Mouse (Mus musculus): ENCODE data around the gene Plscr3. TPM values are rescaled to one million over a fixed set of nuclear protein-coding genes. Genes with fewer than 3 reads are reported as not detected.

Plscr3 gene
- total and polyA plus RNA-seq, 3 experiments, result 4.6 to 26.0 TPM; not detected in 1

DNA sequence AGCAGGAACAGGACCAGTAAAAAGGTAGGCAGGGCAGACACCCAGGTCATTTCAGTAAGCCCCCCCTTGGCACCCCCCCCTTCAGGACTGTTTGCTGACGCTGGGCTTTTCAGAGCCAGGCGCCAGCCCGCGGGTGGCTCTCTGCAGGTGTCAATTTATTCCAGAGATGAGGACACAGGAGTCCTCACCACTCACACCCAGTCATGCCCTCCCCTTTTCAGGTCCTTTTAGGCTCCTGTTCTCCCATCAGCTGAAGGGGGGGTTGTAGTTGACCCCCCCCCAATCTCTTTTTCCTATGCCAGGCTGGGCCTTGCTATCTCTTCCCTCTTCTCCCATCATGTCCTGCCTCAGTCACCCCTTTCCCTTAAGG, 10.2 kb upstream of the Plscr3 start:
- TF ChIP-seq ETS1 (IDR thresholded peaks at IDR 0.05; ENCODE audit: low read depth, low read length), result no peak
- peak; percentile 18; the same call in 1 of the 2 replicates for TF ChIP-seq SIN3A (IDR thresholded peaks at IDR 0.05; ENCODE audit: low read length)
- TF ChIP-seq GATA1 (IDR thresholded peaks at IDR 0.05; ENCODE audit: low read depth, low read length), result no peak
- no peak for TF ChIP-seq GABPA (IDR thresholded peaks at IDR 0.05; ENCODE audit: low read depth, low read length)
- no peak for TF ChIP-seq ZKSCAN1 (IDR thresholded peaks at IDR 0.05; ENCODE audit: low read depth, low read length)
- no peak for TF ChIP-seq RAD21 (IDR thresholded peaks at IDR 0.05; ENCODE audit: low read depth, low read length)
- TF ChIP-seq BHLHE40 (IDR thresholded peaks at IDR 0.05; ENCODE audit: borderline replicate concordance, low read depth, low read length), result no peak
- H3K9ac ChIP-seq (ENCODE audit: control insufficient read depth, low read depth, low read length, poor library complexity, severe bottlenecking), result no peak overlapping the region
- no peak overlapping the region for H3K27ac ChIP-seq (ENCODE audit: control insufficient read depth, low read depth, low read length)
- H3K9me3 ChIP-seq (replicated peaks; ENCODE audit: insufficient read depth, low read length), result no peaks in the 10 kb centered on the region
- no peaks in the 10 kb centered on the region; a peak in 1 of 4 replicates for H3K27me3 ChIP-seq (ENCODE audit: control insufficient read depth in 1 of 2, insufficient read depth in 2 of 2, low read length in 2 of 2)
- H3K4me3 ChIP-seq (ENCODE audit: control insufficient read depth in 1 of 2, insufficient read depth in 1 of 2, low read depth in 2 of 2, low read length in 2 of 2), result no peak overlapping the region
- peaks cover 1% of the 10 kb centered on the region; the same call in 1 of the 2 replicates for H3K79me2 ChIP-seq (ENCODE audit: control insufficient read depth, insufficient read depth, low read length, poor library complexity)
- no peak for DNase-seq (ENCODE audit: low read depth, low spot score)
- peaks cover 10 to 28% of the 10 kb centered on the region in 2 experiments for H3K4me1 ChIP-seq (ENCODE audit: control insufficient read depth in 1 of 2, insufficient read depth in 2 of 2, low read length in 2 of 2)
- peaks cover 0 to 14% of the 10 kb centered on the region in 2 experiments; a peak in 2 of 4 replicates for H3K36me3 ChIP-seq (ENCODE audit: control insufficient read depth in 1 of 2, insufficient read depth in 2 of 2, low read length in 2 of 2)

DNA sequence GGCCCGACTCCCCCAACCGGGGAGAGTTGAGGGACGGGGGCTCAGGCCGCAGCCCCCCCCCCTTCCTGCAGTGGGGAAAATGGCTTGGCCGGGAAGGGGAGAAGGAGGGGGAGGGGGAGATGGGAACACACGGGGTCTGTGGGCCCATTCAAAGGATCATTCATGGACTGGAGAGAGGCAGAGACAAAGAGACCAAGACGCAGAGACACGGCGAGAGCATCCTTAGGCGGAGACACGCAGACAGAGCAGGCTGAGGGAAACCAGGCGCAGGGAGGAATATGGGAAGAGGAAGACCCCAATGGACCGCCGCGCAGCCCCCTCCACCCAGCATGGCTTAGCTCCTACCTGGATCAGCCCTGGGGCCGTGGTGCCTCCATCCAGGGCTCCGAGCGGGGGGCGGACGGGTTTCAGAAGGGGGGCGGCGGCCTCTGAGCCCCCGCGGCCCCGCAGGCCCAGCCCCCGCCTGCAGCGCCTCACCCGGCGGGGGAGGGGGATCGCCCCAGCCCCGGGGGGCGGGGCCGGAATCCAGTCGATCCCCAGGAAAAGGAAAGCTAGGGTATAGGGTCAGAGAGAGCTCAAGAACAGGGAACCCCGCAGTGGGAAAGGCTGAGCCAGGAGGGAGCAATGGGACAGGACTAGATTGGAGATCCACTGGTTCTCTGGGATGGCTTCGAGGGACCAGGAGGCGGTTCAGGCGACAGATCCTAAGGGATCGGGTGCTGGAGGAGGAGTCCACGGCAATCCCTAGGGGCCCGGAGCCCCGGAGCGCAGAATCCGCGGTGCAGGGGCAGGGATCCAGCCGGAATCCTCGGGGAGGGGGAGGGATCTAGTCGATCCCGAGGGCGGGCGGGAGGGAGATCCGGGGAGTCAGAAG, 9.2 kb upstream of the Plscr3 start:
- Histone ChIP-seq H3K27ac (ENCODE audit: control insufficient read depth, low read depth, low read length) (no peak overlapping the region), H3K27me3 (ENCODE audit: control insufficient read depth in 1 of 2, insufficient read depth in 2 of 2, low read length in 2 of 2) (no peaks in the 10 kb centered on the region; a peak in 1 of 4 replicates), H3K9ac (ENCODE audit: control insufficient read depth, low read depth, low read length, poor library complexity, severe bottlenecking) (peak overlapping the region; percentile 67), H3K4me1 (ENCODE audit: control insufficient read depth in 1 of 2, insufficient read depth in 2 of 2, low read length in 2 of 2) (peaks cover 10 to 28% of the 10 kb centered on the region in 2 experiments), H3K9me3 (replicated peaks; ENCODE audit: insufficient read depth, low read length) (no peaks in the 10 kb centered on the region), H3K79me2 (ENCODE audit: control insufficient read depth, insufficient read depth, low read length, poor library complexity) (peaks cover 1% of the 10 kb centered on the region; the same call in 1 of the 2 replicates), H3K36me3 (ENCODE audit: control insufficient read depth in 1 of 2, insufficient read depth in 2 of 2, low read length in 2 of 2) (peaks cover 0 to 14% of the 10 kb centered on the region in 2 experiments; a peak in 2 of 4 replicates), H3K4me3 (ENCODE audit: control insufficient read depth in 1 of 2, insufficient read depth in 1 of 2, low read depth in 2 of 2, low read length in 2 of 2) (peak overlapping the region; percentile 60 to 97)
- peak; percentile 41 for DNase-seq (ENCODE audit: low read depth, low spot score)
- TF ChIP-seq MXI1 (IDR thresholded peaks at IDR 0.05; ENCODE audit: low read depth, low read length) (no peak), ETS1 (IDR thresholded peaks at IDR 0.05; ENCODE audit: low read depth, low read length) (no peak), HCFC1 (IDR thresholded peaks at IDR 0.05; ENCODE audit: low read depth, low read length) (no peak), UBTF (IDR thresholded peaks at IDR 0.05; ENCODE audit: borderline replicate concordance, insufficient read depth, low read depth, low read length) (0 out of 2 replicates have a peak, but pooled peaks have one; percentile 56), RAD21 (IDR thresholded peaks at IDR 0.05; ENCODE audit: low read depth, low read length) (no peak), ZNF384 (IDR thresholded peaks at IDR 0.05; ENCODE audit: low read depth, low read length) (no peak), GATA1 (IDR thresholded peaks at IDR 0.05; ENCODE audit: low read depth, low read length) (no peak), POLR2AphosphoS2 (IDR thresholded peaks at IDR 0.05; ENCODE audit: low read length) (no peak), MAZ (IDR thresholded peaks at IDR 0.05; ENCODE audit: low read depth, low read length) (peak; percentile 64; the same call in 1 of the 2 replicates), TCF12 (IDR thresholded peaks at IDR 0.05; ENCODE audit: low read depth, low read length) (no peak), GABPA (IDR thresholded peaks at IDR 0.05; ENCODE audit: low read depth, low read length) (no peak), USF1 (IDR thresholded peaks at IDR 0.05; ENCODE audit: low read depth, low read length) (no peak), MEF2A (IDR thresholded peaks at IDR 0.05; ENCODE audit: extremely low read depth, insufficient replicate concordance, low read depth, low read length, poor library complexity, severe bottlenecking) (no peak)

All from MEL (cell line).